Mouse (Mus musculus) forebrain, postnatal 0 days (tissue): ENCODE results near the gene Mipol1. TPM values are rescaled to one million over a fixed set of nuclear protein-coding genes. Genes with fewer than 3 reads are reported as not detected.

Experiments
- ATAC-seq: fragments of 200-750 bp; cut with Nextera tagmentation; 2 replicates; pipeline ENCODE4 v1.8.0; 2017; ENCODE audit warnings: mild to moderate bottlenecking, moderate library complexity
- DNase-seq: peaks from one replicate; pipeline ENCODE4 v3.0.0-alpha.2; 2015
- H3K27ac ChIP-seq: fragments of 300-500 bp; sonication (generic); 2 replicates; pipeline ENCODE4 v1.5.1; 2014; ENCODE audit warnings: low read depth, mild to moderate bottlenecking, antibody characterized with exemption, low read length, moderate library complexity, mixed read lengths
- H3K27me3 ChIP-seq: fragments of 300-500 bp; sonication (generic); 2 replicates; pipeline ENCODE4 v1.6.1; 2014; ENCODE audit warnings: mild to moderate bottlenecking, low read length, mixed read lengths; ENCODE audit not compliant: insufficient read depth
- H3K36me3 ChIP-seq: fragments of 300-500 bp; sonication (generic); 2 replicates; pipeline ENCODE4 v1.6.1; 2014; ENCODE audit warnings: mild to moderate bottlenecking, moderate library complexity; ENCODE audit not compliant: insufficient read depth
- H3K4me1 ChIP-seq: fragments of 300-500 bp; sonication (generic); 2 replicates; pipeline ENCODE4 v1.6.1; 2014; ENCODE audit warnings: antibody characterized with exemption; ENCODE audit not compliant: insufficient read depth
- H3K4me2 ChIP-seq: fragments of 300-500 bp; sonication (generic); 2 replicates; pipeline ENCODE4 v1.6.1; 2014; ENCODE audit warnings: low read depth, mild to moderate bottlenecking, moderate library complexity
- H3K4me3 ChIP-seq: fragments of 300-500 bp; sonication (generic); 2 replicates; pipeline ENCODE4 v1.5.1; 2014; ENCODE audit warnings: low read depth, low read length, mixed read lengths
- H3K9ac ChIP-seq: fragments of 300-500 bp; sonication (generic); 2 replicates; pipeline ENCODE4 v1.6.1; 2014; ENCODE audit warnings: mild to moderate bottlenecking
- H3K9me3 ChIP-seq: fragments of 300-500 bp; sonication (generic); 2 replicates; pipeline ENCODE4 v1.6.1; 2016; ENCODE audit warnings: low read length
- CTCF ChIP-seq: sonication (generic); IDR thresholded peaks from 2 replicates; pipeline ENCODE4 v1.5.1; 2016; ENCODE audit warnings: antibody characterized with exemption, control low read depth, low read depth
- WGBS: fragments of 180-500 bp; shearing (Covaris S2); extraction: QIAGEN DNeasy Blood & Tissue Kit; methylation state at CpG from one replicate; pipeline ENCODE4 v1.1.7; 2014; 5-methylcytosine and 5-hydroxymethylcytosine counted together
- polyA plus RNA-seq: library from polyadenylated mRNA; unstranded; fragments of >200 nt; fragmentation: Nextera tagmentation; extraction: Ambion mirVana; gene quantifications from 2 replicates; pipeline ENCODE4 v1.2.1, GENCODE M21; 2015
- total RNA-seq: library from RNA; depleted of rRNA; stranded (reverse); fragments of >200 nt; gene quantifications from 2 replicates; pipeline ENCODE4 v1.2.3, GENCODE M21; 2014

The Mipol1 gene
- total and polyA plus RNA-seq, 2 experiments from 2014 or later, result 4.5 to 7.1 TPM

DNA sequence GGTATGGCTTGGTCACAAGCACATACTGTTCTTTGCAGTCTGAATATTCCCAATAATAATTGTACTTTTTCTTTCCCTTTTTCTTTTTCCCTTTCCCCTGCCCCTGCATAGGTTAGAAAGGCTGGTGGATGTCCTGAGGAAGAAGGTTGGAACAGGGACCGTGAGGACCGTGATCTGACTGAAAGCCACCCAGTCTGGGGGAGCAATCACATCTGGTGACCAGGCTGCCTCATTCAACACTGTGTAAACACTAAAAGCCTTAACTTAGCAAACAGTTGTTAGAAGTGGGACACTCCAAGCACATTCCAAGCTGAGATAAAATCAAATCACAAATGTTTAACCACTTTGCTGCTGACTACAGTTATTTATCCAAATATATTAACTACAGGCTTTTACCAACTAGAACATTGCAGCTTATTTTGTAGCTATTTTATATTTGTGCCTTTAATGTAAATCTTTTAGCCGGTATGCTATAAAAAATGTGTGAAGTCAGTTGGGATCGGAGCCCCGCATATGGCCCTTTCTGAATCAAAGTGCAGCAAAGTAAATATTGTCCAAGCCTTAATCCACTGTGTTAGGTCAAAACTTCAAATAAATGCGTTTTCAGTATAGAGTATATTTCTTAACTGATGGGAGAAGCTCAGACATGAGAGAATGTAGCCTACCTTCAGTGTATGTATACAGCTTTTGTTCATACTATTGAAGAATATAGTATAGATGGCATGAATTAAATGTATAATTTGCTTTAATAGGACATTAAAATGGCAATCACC is 266.3 kb downstream of the Mipol1 start:
- Histone ChIP-seq H3K27me3 (no peaks in the 10 kb centered on the region), H3K4me3 (no peak overlapping the region), H3K9ac (no peak overlapping the region), H3K36me3 (no peaks in the 10 kb centered on the region), H3K9me3 (no peaks in the 10 kb centered on the region), H3K4me2 (no peak overlapping the region), H3K4me1 (no peaks in the 10 kb centered on the region), H3K27ac (no peak overlapping the region)
- ATAC-seq (no peak), DNase-seq (no peak)
- WGBS, result 82% methylated on average over 6 of the region's 6 CpGs
- TF ChIP-seq CTCF, result no peak

DNA sequence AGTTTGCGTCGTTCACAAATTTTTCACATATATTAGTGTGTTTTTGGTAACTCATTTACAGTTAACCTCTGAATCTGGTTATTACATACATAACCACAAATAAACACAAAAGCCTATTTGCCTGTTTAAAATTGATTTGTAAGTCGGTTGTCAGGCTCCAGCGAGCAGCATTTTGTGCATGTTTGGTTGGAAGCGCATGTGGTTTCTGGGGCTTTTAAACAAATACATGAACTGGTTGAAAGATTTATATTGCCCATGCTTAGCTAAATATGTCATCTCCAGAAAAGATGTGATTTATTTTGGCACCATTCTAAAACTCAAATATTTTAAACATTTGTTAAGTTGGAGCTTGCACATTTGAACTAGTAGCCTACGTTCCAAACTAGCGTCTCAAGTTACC is 270.0 kb downstream of the Mipol1 start:
- H3K9ac ChIP-seq, result no peak overlapping the region
- ATAC-seq (no peak), DNase-seq (no peak)
- no peak for TF ChIP-seq CTCF
- H3K27ac ChIP-seq, result no peak overlapping the region
- no peaks in the 10 kb centered on the region for H3K9me3 ChIP-seq
- no peak overlapping the region for H3K4me2 ChIP-seq
- H3K4me1 ChIP-seq, result no peaks in the 10 kb centered on the region
- 83% methylated on average over 7 of the region's 7 CpGs for WGBS
- no peaks in the 10 kb centered on the region for H3K27me3 ChIP-seq
- H3K36me3 ChIP-seq, result no peaks in the 10 kb centered on the region
- no peak overlapping the region for H3K4me3 ChIP-seq

DNA sequence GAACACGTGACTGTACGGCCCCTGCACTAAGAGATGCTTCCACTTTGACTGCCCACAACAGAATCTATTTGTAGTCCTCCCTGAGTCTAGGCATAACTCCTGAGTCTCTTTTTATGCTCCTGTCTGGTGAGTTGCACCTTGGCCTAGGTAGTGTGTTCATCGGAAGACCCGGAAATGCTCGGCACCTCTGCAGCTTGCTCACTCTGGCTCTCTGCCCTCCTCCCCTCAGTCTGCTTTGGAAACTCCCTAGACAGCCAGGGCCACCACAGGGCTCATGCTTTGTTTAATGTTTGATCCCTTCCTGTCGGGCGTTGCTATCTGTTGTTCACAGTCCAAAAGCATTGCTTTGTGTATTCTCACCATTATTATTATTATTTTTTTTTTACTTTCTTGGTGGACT is 275.1 kb downstream of the Mipol1 start:
- no peaks in the 10 kb centered on the region for H3K4me1 ChIP-seq
- TF ChIP-seq CTCF, result no peak
- no peaks in the 10 kb centered on the region for H3K36me3 ChIP-seq
- no peaks in the 10 kb centered on the region for H3K9me3 ChIP-seq
- H3K9ac ChIP-seq, result no peak overlapping the region
- ATAC-seq (no peak), DNase-seq (no peak)
- no peak overlapping the region for H3K27ac ChIP-seq
- H3K4me3 ChIP-seq, result no peak overlapping the region
- H3K4me2 ChIP-seq, result no peak overlapping the region
- WGBS, result 75% methylated on average over 7 of the region's 7 CpGs
- no peaks in the 10 kb centered on the region for H3K27me3 ChIP-seq

DNA sequence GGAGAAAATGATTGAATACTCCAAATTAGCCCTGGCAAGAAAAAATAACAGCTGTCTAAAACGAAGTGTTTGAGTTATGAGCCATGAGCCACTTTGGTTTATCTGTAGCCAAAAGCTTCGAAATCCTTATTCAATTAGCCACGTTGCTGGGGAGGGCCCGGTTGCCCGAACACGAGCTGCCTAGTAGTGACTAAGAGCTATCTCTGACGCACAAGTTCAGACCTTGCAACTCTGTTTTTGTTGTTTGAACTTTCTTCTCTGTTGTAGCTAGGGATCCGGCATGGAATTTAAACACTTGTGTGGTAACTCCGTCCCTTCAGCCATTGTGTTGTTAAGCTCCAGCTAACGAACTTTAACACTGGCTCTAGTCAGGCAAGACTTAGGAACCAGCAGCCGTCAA is 278.7 kb downstream of the Mipol1 start:
- WGBS, result 21% methylated on average over 11 of the region's 11 CpGs
- H3K27me3 ChIP-seq, result no peaks in the 10 kb centered on the region
- no peak for DNase-seq
- no peak for TF ChIP-seq CTCF
- no peaks in the 10 kb centered on the region for H3K36me3 ChIP-seq
- no peak overlapping the region for H3K4me2 ChIP-seq
- no peak overlapping the region for H3K9ac ChIP-seq
- no peak overlapping the region for H3K4me3 ChIP-seq
- no peak overlapping the region for H3K27ac ChIP-seq
- ATAC-seq, result peak; percentile 14; the same call in 1 of the 2 replicates
- no peaks in the 10 kb centered on the region for H3K4me1 ChIP-seq
- no peaks in the 10 kb centered on the region for H3K9me3 ChIP-seq

DNA sequence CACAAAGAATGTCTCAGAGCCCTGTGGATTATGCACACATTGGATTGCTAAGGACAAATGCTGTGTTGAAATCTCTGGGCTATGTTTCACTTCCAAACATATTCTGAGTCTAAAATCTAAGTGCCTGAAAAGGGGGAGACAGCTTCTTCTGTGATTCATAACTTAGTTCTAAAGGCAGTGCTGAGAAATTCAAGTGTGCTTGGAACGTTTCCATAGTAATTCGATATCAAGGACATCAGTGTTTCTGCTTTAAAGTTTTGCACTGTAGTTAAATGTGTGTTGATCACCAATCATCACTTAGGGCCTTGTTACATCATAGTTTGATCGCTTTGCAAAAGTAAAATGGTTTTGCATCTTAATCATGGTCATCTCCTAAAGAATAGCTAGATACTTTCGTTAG is 279.5 kb downstream of the Mipol1 start:
- H3K4me2 ChIP-seq, result no peak overlapping the region
- H3K27ac ChIP-seq, result no peak overlapping the region
- no peaks in the 10 kb centered on the region for H3K36me3 ChIP-seq
- no peak overlapping the region for H3K9ac ChIP-seq
- 75% methylated on average over 4 of the region's 4 CpGs for WGBS
- no peaks in the 10 kb centered on the region for H3K27me3 ChIP-seq
- H3K4me1 ChIP-seq, result no peaks in the 10 kb centered on the region
- no peak for TF ChIP-seq CTCF
- DNase-seq (no peak), ATAC-seq (no peak)
- no peaks in the 10 kb centered on the region for H3K9me3 ChIP-seq
- H3K4me3 ChIP-seq, result no peak overlapping the region

DNA sequence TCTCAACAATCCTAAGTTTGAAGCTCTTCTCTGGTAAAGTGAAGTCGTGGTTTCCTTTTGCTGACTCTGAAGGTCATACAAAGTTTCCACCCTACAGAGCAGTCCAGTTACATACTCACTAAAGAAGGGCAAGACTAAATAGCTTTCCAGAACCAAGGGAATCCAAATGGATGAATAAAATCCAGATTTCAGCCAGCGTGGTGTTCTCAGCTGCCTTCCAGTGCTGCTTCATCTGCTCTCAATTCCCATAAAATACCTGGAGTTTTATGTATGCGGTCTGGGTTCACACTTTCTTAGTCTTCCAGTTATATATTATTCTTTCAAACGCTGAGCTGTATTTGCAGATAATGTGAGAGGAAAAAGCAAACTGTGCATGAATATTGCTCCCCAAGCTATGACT is 280.9 kb downstream of the Mipol1 start:
- WGBS, result 91% methylated on average over 4 of the region's 4 CpGs
- DNase-seq (no peak), ATAC-seq (no peak)
- Histone ChIP-seq H3K4me3 (no peak overlapping the region), H3K27me3 (no peaks in the 10 kb centered on the region), H3K4me1 (no peaks in the 10 kb centered on the region), H3K27ac (no peak overlapping the region), H3K9me3 (no peaks in the 10 kb centered on the region), H3K9ac (no peak overlapping the region), H3K4me2 (no peak overlapping the region), H3K36me3 (no peaks in the 10 kb centered on the region)
- no peak for TF ChIP-seq CTCF

DNA sequence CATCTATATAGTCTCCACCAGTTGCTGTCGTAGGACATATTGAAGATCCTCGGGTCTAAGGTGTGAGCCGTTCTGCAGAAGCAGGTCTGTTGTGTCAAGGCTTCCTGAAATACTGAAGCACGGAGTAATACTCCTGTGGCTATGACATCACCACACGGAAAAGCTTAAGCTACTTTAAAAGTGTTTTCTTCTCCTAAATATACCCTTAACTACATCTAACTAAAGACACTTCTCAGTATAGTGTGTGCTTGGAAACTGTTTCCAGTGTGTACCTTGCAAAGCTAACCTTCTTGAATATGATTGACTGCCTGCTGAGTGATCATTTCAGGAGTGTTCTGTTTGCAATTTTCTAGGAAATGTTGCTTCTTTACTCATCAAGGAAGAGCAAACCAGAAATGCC is 281.3 kb downstream of the Mipol1 start:
- no peaks in the 10 kb centered on the region for H3K9me3 ChIP-seq
- H3K36me3 ChIP-seq, result no peaks in the 10 kb centered on the region
- no peak for TF ChIP-seq CTCF
- H3K4me3 ChIP-seq, result no peak overlapping the region
- H3K27me3 ChIP-seq, result no peaks in the 10 kb centered on the region
- no peak overlapping the region for H3K27ac ChIP-seq
- no peak overlapping the region for H3K4me2 ChIP-seq
- H3K9ac ChIP-seq, result no peak overlapping the region
- 89% methylated on average over 5 of the region's 5 CpGs for WGBS
- ATAC-seq (no peak), DNase-seq (no peak)
- no peaks in the 10 kb centered on the region for H3K4me1 ChIP-seq

DNA sequence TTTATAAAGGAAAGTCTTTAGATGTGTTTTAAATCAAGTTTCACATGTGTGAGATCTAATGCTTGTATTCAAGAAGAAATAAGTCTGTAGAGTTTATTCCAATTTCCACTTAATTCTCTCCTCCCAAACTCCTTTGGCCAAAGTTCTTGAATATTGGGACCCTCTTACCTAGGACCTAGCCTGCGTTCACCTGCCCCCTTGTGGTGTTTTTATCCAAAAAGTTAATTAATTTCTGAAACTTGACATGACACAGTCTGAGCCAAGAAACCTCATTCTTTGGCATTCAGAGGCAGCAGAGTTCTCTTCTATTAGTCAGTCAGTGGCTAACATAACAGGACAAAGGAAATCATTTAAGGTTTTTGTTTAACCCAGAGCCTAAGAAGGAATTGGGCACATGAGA is 284.3 kb downstream of the Mipol1 start:
- no peak for TF ChIP-seq CTCF
- 19% methylated on average over 1 of the region's 1 CpGs for WGBS
- ATAC-seq (no peak), DNase-seq (no peak)
- Histone ChIP-seq H3K4me3 (no peak overlapping the region), H3K4me1 (no peaks in the 10 kb centered on the region), H3K36me3 (no peaks in the 10 kb centered on the region), H3K9me3 (no peaks in the 10 kb centered on the region), H3K27ac (no peak overlapping the region), H3K4me2 (no peak overlapping the region), H3K27me3 (no peaks in the 10 kb centered on the region), H3K9ac (no peak overlapping the region)
